Mouse (Mus musculus) erythroblast, embryonic 14.5 days (primary cell): Measurements from ENCODE around the gene Col4a3.

Source experiments
- GATA1 ChIP-seq: IDR thresholded peaks from 2 replicates; pipeline ENCODE4 v1.6.1; 2012; ENCODE audit warnings: low read length, inconsistent platforms, mixed read lengths
- TAL1 ChIP-seq: IDR thresholded peaks from 3 replicates; pipeline ENCODE4 v1.6.1; 2012; ENCODE audit warnings: low read length, inconsistent platforms, mixed read lengths

- no peak for TF ChIP-seq GATA1
- TF ChIP-seq TAL1 = no peak
Observed at GRCm38 (mm10) chr1:82662269-82662668, 75.5 kb downstream of the Col4a3 start.
